Mouse (Mus musculus) urinary bladder, postnatal 14 days (tissue): ENCODE measurements at regions not wholly inside any gene's neighbourhood (a gene's known extent, or its start where the extent isn't known, plus 50 kb on each side); places are given as distances from the start of the nearest gene placed in this dataset.

Experiments used
- DNase-seq: peaks from one replicate; pipeline ENCODE4 v3.0.0; 2021; ENCODE audit warnings: low spot score

GRCm38 (mm10) chr15:26469901-26470383, 161.1 kb downstream of the March11 start:
- DNase-seq = peak; percentile 3

GRCm38 (mm10) chr15:26487378-26487777, 178.5 kb downstream of the March11 start:
- no peak for DNase-seq
